Mouse (Mus musculus): Measurements from ENCODE around the gene Ripply2. TPM values are rescaled to one million over a fixed set of nuclear protein-coding genes. Genes with fewer than 3 reads are reported as not detected.

Ripply2 gene
- polyA plus RNA-seq, 1 experiment from 2014 or later = 2.2 TPM

DNA sequence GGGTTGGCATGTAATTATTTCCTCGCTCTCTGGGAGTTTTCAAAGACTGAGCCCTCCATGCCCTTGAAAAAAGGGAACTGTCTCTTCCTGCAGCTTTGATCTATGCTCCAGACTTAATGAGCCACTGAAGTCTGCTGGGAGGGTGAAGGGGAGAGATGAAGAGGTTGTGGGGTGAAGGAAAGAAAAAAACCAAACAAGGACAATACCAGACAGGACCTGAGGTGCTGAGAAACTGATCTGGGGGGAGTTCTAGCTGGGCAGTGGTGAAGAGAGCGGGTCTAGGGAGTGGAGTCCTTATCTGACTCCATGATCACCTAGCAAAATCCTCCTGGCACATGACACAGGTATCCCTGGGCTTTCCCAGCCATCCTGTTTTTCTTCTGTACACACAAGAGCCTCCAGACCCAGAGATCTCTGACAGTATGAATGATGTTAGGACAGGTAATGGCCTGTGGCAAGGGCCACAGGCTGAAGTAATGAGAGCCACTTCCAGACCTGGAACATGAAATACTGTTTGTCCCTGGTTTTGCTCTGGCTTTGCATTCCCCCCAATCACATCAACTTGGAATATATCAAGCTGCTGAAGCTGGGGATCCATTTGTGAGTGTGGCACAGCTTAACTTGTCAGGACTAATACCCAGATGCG lies 18.2 kb upstream of the Ripply2 start:
- H3K27ac ChIP-seq = no peak overlapping the region
- no peaks in the 10 kb centered on the region for H3K4me1 ChIP-seq
- H3K9ac ChIP-seq = no peak overlapping the region
- no peak overlapping the region for H3K4me3 ChIP-seq (replicated peaks)
- 61% methylated on average over 3 of the region's 3 CpGs for WGBS
- no peak for ATAC-seq (ENCODE audit: low FRiP score)
- no peaks in the 10 kb centered on the region for H3K27me3 ChIP-seq
- no peaks in the 10 kb centered on the region for H3K36me3 ChIP-seq (replicated peaks)
- H3K4me2 ChIP-seq = no peak overlapping the region
- no peaks in the 10 kb centered on the region for H3K9me3 ChIP-seq

- H3K4me2 ChIP-seq = no peak overlapping the region
- no peak for ATAC-seq (ENCODE audit: low FRiP score)
- 78% methylated on average over 2 of the region's 2 CpGs for WGBS
These were observed 15.3 kb upstream of the Ripply2 start for GRCm38 (mm10) chr9:86999956-87000582.

DNA sequence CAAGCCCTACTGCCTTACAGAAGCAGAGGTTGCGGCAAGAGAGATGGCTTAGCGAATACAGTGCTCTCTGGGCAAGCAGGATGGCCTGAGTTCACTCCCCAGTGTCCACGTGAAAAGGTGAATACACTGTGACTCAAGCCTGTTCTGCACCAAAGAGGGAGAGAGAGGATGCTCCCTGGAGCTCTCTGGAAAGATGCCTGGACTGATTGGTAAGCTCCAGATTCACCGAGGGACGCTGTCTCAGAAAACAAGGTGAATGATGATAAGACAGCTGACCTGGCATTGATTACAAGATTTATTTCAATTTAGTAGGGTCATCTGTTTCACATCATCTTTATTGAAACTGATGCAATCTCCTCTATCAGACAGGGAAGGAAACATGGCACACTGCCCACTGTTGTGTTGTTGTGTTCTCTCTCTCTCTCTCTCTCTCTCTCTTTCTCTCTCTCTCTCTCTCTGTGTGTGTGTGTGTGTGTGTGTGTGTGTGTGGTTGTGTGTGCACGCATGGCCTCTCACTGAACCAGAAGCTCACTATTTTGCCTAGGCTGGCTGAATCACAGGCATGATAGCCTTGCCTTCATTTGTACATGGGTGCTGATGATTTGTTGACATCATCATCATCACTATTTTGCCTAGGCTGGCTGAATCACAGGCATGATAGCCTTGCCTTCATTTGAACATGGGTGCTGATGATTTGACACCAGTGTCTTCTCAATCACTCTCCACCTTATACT lies 10.5 kb upstream of the Ripply2 start:
- Histone ChIP-seq H3K4me2 (no peak overlapping the region), H3K9ac (no peak overlapping the region), H3K27me3 (no peaks in the 10 kb centered on the region), H3K4me1 (no peaks in the 10 kb centered on the region), H3K27ac (no peak overlapping the region), H3K9me3 (no peaks in the 10 kb centered on the region), H3K36me3 (replicated peaks) (no peaks in the 10 kb centered on the region), H3K4me3 (replicated peaks) (no peak overlapping the region)
- WGBS = 77% methylated on average over 6 of the region's 6 CpGs
- ATAC-seq (ENCODE audit: low FRiP score) = no peak

More at GRCm38 (mm10) chr9:86999956-87000582, 15.3 kb upstream of the Ripply2 start:
- H3K36me3 ChIP-seq (replicated peaks) = no peaks in the 10 kb centered on the region
- no peaks in the 10 kb centered on the region for H3K9me3 ChIP-seq
- H3K4me3 ChIP-seq (replicated peaks) = no peak overlapping the region
- no peak overlapping the region for H3K27ac ChIP-seq
- no peak overlapping the region for H3K9ac ChIP-seq
- no peaks in the 10 kb centered on the region for H3K4me1 ChIP-seq
- H3K27me3 ChIP-seq = no peaks in the 10 kb centered on the region

DNA sequence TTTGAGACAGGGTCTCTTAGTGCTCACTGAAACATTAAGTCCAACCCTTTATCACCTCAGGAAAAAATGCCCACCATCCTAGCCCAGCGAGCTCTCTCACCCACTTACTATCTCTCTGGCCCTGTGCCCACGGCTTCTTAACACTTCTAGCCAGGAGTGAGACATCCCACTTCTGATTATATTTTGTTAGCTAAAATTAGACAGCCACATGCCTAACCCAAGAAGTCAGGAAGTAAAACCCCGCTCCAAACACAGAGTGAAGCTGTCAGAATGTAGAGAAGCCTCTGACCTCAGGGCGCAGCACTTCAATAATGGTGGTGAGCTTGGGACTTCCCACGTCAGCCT lies 9.9 kb upstream of the Ripply2 start:
- Histone ChIP-seq H3K4me2 (no peak overlapping the region), H3K27ac (no peak overlapping the region), H3K27me3 (0 out of 2 replicates have a peak, but pooled peaks cover 1% of the 10 kb centered on the region), H3K4me1 (no peaks in the 10 kb centered on the region), H3K9ac (no peak overlapping the region), H3K36me3 (replicated peaks) (no peaks in the 10 kb centered on the region), H3K9me3 (no peaks in the 10 kb centered on the region), H3K4me3 (replicated peaks) (no peak overlapping the region)
- no peak for ATAC-seq (ENCODE audit: low FRiP score)
- WGBS = 70% methylated on average over 5 of the region's 5 CpGs

GRCm38 (mm10) chr9:87008507-87008906 lies 6.8 kb upstream of the Ripply2 start:
- ATAC-seq (ENCODE audit: low FRiP score) = no peak; the same call in 1 of the 2 replicates
- no peak overlapping the region for H3K9ac ChIP-seq
- WGBS = 66% methylated on average over 6 of the region's 6 CpGs

DNA sequence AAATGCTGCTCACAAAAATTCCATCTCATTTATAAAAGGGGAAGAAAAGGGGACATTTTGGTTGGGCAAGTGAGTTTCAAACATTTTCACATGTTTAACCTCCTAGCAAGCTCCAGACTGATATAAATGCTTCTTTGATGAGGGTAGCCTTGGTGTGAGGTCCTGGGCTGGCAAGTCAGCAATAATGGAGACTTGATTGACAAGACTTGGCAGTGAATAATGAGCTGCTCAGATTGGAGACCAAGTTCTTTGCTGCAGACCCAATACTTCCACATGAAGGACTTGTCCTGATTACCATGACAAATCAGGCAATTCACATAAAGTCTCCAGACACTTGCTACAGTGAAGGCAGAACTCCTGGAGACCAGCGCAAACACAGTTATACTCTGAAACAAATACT lies 6.4 kb upstream of the Ripply2 start:
- no peaks in the 10 kb centered on the region for H3K36me3 ChIP-seq (replicated peaks)

More at GRCm38 (mm10) chr9:87008507-87008906, 6.8 kb upstream of the Ripply2 start:
- H3K27ac ChIP-seq = no peak overlapping the region
- H3K36me3 ChIP-seq (replicated peaks) = no peaks in the 10 kb centered on the region
- no peaks in the 10 kb centered on the region for H3K4me1 ChIP-seq
- peaks cover 12% of the 10 kb centered on the region; the same call in 1 of the 2 replicates for H3K27me3 ChIP-seq
- no peak overlapping the region for H3K4me2 ChIP-seq
- H3K9me3 ChIP-seq = no peaks in the 10 kb centered on the region
- H3K4me3 ChIP-seq (replicated peaks) = no peak overlapping the region

DNA sequence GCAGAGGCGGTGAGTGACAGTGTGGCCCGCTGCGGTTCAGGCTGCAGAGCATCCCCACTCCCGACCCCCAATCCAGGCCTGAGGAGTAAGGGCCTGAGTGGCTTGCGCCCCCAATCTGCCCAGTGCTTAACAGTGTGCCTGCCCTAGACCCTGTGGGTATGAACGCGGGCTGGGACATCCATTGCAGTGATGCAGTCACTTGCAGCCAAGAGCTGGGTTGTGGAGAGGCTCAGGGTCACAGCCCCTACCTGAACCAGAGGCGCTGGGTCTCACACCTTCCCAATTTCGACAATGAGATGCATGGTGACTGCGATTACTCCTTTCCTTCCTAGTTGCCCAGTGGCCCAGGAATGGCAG lies 579 bp downstream of the Ripply2 start:
- Histone ChIP-seq H3K4me3 (replicated peaks) (peak overlapping the region; percentile 60), H3K9me3 (no peaks in the 10 kb centered on the region), H3K9ac (peak overlapping the region; percentile 65), H3K4me2 (peak overlapping the region; percentile 94), H3K36me3 (replicated peaks) (no peaks in the 10 kb centered on the region), H3K4me1 (peaks cover 9% of the 10 kb centered on the region), H3K27ac (no peak overlapping the region), H3K27me3 (peaks cover 38% of the 10 kb centered on the region)
- 6% methylated on average over 10 of the region's 10 CpGs for WGBS
- peak; percentile 60 for ATAC-seq (ENCODE audit: low FRiP score)

More for the DNA sequence above, 6.4 kb upstream of the Ripply2 start:
- no peaks in the 10 kb centered on the region for H3K4me1 ChIP-seq
- no peak; the same call in 1 of the 2 replicates for ATAC-seq (ENCODE audit: low FRiP score)
- no peak overlapping the region for H3K4me3 ChIP-seq (replicated peaks)
- H3K9me3 ChIP-seq = no peaks in the 10 kb centered on the region
- H3K27me3 ChIP-seq = peaks cover 14% of the 10 kb centered on the region
- no peak overlapping the region for H3K27ac ChIP-seq
- 45% methylated on average over 1 of the region's 1 CpGs for WGBS
- no peak overlapping the region for H3K9ac ChIP-seq
- H3K4me2 ChIP-seq = no peak overlapping the region

- H3K27ac ChIP-seq = peak within 1 kb of the TSS; percentile 74
- H3K4me2 ChIP-seq = peak within 1 kb of the TSS; percentile 72
- no peaks in the 10 kb centered on the region for H3K36me3 ChIP-seq (replicated peaks)
- WGBS = under 1% methylated on average over 50 of the region's 52 CpGs
- peaks cover 8% of the 10 kb centered on the region; the same call in 1 of the 2 replicates for H3K27me3 ChIP-seq
- H3K9ac ChIP-seq = peak within 1 kb of the TSS; percentile 79
- no peaks in the 10 kb centered on the region for H3K9me3 ChIP-seq
- H3K4me3 ChIP-seq (replicated peaks) = peak within 1 kb of the TSS; percentile 84
- H3K4me1 ChIP-seq = peaks cover 13% of the 10 kb centered on the region
- ATAC-seq (ENCODE audit: low FRiP score) = peak; percentile 99
These were observed 6.6 kb downstream of the Ripply2 start, which contains the start of gene Cyb5r4 for GRCm38 (mm10) chr9:87021778-87022523. TSS of gene Cyb5r4 (plus strand) at chr9:87022014.

- H3K4me1 ChIP-seq = peaks cover 13% of the 10 kb centered on the region
- no peak overlapping the region for H3K9ac ChIP-seq
- 86% methylated on average over 6 of the region's 6 CpGs for WGBS
- no peaks in the 10 kb centered on the region for H3K9me3 ChIP-seq
- no peak for ATAC-seq (ENCODE audit: low FRiP score)
- H3K4me2 ChIP-seq = no peak overlapping the region
- no peaks in the 10 kb centered on the region for H3K27me3 ChIP-seq
- H3K4me3 ChIP-seq (replicated peaks) = no peak overlapping the region
- H3K27ac ChIP-seq = no peak overlapping the region
- H3K36me3 ChIP-seq (replicated peaks) = no peaks in the 10 kb centered on the region; the same call in 1 of the 2 replicates
These were observed 10.4 kb downstream of the Ripply2 start for GRCm38 (mm10) chr9:87025764-87026163.

GRCm38 (mm10) chr9:87027423-87028084 lies 12.2 kb downstream of the Ripply2 start:
- no peaks in the 10 kb centered on the region for H3K27me3 ChIP-seq
- no peak overlapping the region for H3K27ac ChIP-seq
- H3K36me3 ChIP-seq (replicated peaks) = peaks cover 5% of the 10 kb centered on the region; the same call in 1 of the 2 replicates
- H3K9ac ChIP-seq = no peak overlapping the region
- H3K4me2 ChIP-seq = no peak overlapping the region
- no peaks in the 10 kb centered on the region for H3K9me3 ChIP-seq
- H3K4me1 ChIP-seq = peaks cover 11% of the 10 kb centered on the region
- ATAC-seq (ENCODE audit: low FRiP score) = peak; percentile 59; the same call in 1 of the 2 replicates
- 46% methylated on average over 8 of the region's 8 CpGs for WGBS
- H3K4me3 ChIP-seq (replicated peaks) = no peak overlapping the region

DNA sequence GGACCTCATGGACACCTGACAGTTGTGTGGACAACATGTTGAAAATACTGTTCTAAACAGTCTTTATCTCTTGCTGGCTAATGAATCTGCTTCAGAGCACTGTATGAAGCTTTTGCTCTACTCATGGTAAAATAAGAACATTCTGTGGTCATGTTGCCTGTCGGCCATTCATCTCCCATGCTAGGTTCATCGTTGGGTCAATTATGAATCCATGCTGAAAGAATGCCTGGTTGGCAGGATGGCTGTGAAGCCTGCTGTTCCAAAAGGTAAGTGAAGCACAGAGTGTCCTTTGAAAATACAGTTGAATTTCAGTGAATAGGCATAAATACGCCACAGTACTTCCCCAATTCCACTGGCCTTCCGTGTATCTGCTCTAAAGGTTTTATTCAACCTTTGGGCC lies 16.9 kb downstream of the Ripply2 start:
- no peak for ATAC-seq (ENCODE audit: low FRiP score)
- 93% methylated on average over 4 of the region's 4 CpGs for WGBS

More for the DNA sequence above, 16.9 kb downstream of the Ripply2 start:
- no peak overlapping the region for H3K4me2 ChIP-seq
- H3K27me3 ChIP-seq = no peaks in the 10 kb centered on the region
- H3K9me3 ChIP-seq = no peaks in the 10 kb centered on the region
- no peak overlapping the region for H3K4me3 ChIP-seq (replicated peaks)
- peaks cover 18% of the 10 kb centered on the region; the same call in 1 of the 2 replicates for H3K36me3 ChIP-seq (replicated peaks)
- H3K9ac ChIP-seq = no peak overlapping the region
- no peak overlapping the region for H3K27ac ChIP-seq
- H3K4me1 ChIP-seq = no peaks in the 10 kb centered on the region

All from forebrain, embryonic 12.5 days (tissue).